21 mouse cellular contexts compared by ENCODE assay signal in the genomic region with DNA sequence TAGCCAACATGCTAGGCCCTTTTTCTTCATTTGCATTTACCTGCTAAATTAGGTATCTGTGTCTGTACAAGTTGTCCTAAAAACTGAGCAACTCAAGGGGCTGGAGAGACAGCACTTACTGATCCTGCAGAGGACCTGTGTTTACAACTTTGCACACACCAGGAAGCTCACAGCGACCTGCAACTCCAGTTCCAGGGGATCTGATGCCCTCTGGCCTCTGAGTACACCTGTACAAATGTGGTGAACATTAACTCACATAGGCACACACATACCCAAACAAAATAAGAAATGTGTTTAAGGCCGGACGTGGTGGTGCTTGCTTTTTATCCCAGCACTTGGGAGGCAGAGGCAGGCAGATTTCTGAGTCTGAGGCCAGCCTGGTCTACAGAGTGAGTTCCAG. TPM values are rescaled to one million over a fixed set of nuclear protein-coding genes. Genes with fewer than 3 reads are reported as not detected.
"Had no signal": no experiment of that assay in that cellular context is flagged by ENCODE, and none has a peak within 500 bp of the region (broad histone marks: within the 10 kb centered on the region; RNA-seq: fewer than 3 reads in every experiment).

No protein-coding gene starts in this region.

- H3K4me2 ChIP-seq: lung, embryonic 14.5 days; midbrain, embryonic 12.5 days; neural tube, embryonic 13.5 days; neural tube, embryonic 15.5 days; stomach, embryonic 15.5 days had no signal

- H3K4me1 ChIP-seq: neural tube, embryonic 15.5 days; stomach, embryonic 15.5 days had no signal

- H3K27ac ChIP-seq: midbrain, embryonic 10.5 days; midbrain, embryonic 12.5 days; neural tube, embryonic 13.5 days; neural tube, embryonic 15.5 days; stomach, embryonic 15.5 days; stomach, postnatal 0 days had no signal

- ATAC-seq: midbrain, embryonic 16.5 days had no signal

- H3K27me3 ChIP-seq: neural tube, embryonic 15.5 days; stomach, embryonic 15.5 days had no signal

- H3K9ac ChIP-seq: lung, embryonic 14.5 days; midbrain, embryonic 12.5 days; neural tube, embryonic 13.5 days; neural tube, embryonic 15.5 days; stomach, embryonic 15.5 days had no signal

- H3K36me3 ChIP-seq: midbrain, embryonic 10.5 days; midbrain, embryonic 12.5 days; neural tube, embryonic 13.5 days; neural tube, embryonic 15.5 days; stomach, embryonic 15.5 days had no signal

- DNase-seq: lung, adult 18-20 months; lung, embryonic 14.5 days; lung, postnatal 10 days; lung, postnatal 4 days; midbrain, embryonic 14.5 days; retina, postnatal 1 day; right cerebral cortex, adult 18-20 months; right cerebral cortex, postnatal 25 days; right cerebral cortex, postnatal 4 days; thymus, adult 2 months; thymus, postnatal 14 days; thymus, postnatal 36 days had no signal

- H3K9me3 ChIP-seq: midbrain, embryonic 10.5 days; midbrain, embryonic 12.5 days; neural tube, embryonic 13.5 days; neural tube, embryonic 15.5 days; stomach, embryonic 15.5 days had no signal

- H3K4me3 ChIP-seq: midbrain, embryonic 10.5 days; midbrain, embryonic 12.5 days; myocyte; neural tube, embryonic 13.5 days; neural tube, embryonic 15.5 days; stomach, embryonic 15.5 days had no signal

RNA-seq across cellular contexts. Expression of a gene that starts 47.3 kb away (rescaled TPM):
- total RNA-seq: megakaryocyte-erythroid progenitor cell, adult 5-6 weeks had no signal
